Mouse (Mus musculus): ENCODE measurements around the gene Pld1. TPM values are rescaled to one million over a fixed set of nuclear protein-coding genes. Genes with fewer than 3 reads are reported as not detected.

The Pld1 gene
- polyA plus RNA-seq, 1 experiment from 2014 or later, result 8.9 TPM

DNA sequence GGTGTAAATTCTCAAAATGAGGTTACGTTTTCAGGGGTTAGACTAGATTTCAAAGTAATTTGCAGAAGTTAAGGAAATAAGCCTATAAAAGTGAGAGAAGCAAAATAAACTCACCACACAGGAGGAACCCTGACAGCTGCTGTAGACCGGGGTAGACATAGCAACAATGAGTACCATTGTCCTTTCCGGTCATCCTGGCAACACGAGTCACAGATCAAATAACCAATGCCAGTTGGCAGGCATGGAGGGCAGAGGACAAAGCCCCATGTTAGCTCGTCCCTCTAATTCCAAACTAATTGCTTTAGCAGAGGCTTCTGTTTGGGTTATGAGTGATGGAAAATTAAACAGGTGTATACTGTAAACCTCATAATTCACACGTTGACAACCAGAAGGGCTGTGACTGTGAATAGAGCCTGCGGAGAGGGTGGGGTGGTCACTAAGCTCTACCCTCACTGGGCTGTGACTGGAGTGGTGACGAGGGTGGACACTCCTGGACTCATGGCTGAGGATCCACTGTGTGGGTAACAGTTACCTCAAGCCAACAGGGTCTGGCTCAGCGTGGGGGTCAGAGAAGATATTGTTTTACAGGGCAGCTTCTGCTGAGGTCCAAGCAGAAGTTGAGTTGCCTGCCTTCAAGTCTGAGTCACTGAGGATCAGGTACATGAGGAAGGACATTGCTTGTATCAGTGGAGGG is 39.7 kb downstream of the Pld1 start:
- 61% methylated on average over 9 of the region's 9 CpGs for WGBS
- no peak overlapping the region for H3K9ac ChIP-seq
- ATAC-seq (ENCODE audit: insufficient number of reproducible peaks, low FRiP score, low TSS enrichment, low read depth), result no peak

DNA sequence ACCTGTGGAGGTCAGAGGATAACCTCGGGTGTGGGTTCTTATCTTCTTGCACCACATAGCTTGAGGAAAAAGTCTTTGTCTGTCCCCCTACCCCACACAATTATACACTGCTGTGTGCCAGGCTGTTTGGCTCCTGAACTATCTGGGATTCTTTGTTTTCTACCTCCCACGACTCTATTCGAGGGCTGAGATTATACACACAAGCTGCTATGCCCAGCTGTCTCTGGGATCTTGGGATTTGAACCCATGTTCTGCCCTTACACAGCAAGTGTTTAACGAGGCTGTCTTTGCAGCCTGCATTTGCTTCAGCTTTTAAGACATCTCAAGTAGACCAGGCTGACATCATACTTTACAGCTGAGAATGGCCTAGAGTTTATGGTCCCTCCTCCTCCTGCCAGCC is 43.1 kb downstream of the Pld1 start:
- 63% methylated on average over 4 of the region's 4 CpGs for WGBS
- ATAC-seq (ENCODE audit: insufficient number of reproducible peaks, low FRiP score, low TSS enrichment, low read depth), result no peak
- Histone ChIP-seq H3K4me1 (peaks cover 17% of the 10 kb centered on the region; the same call in 1 of the 2 replicates), H3K9ac (no peak overlapping the region), H3K9me3 (no peaks in the 10 kb centered on the region), H3K27ac (no peak overlapping the region), H3K4me2 (no peak overlapping the region), H3K4me3 (no peak overlapping the region), H3K36me3 (no peaks in the 10 kb centered on the region), H3K27me3 (no peaks in the 10 kb centered on the region)

More for the DNA sequence above, 39.7 kb downstream of the Pld1 start:
- H3K4me3 ChIP-seq, result no peak overlapping the region
- H3K27me3 ChIP-seq, result no peaks in the 10 kb centered on the region
- H3K9me3 ChIP-seq, result no peaks in the 10 kb centered on the region
- H3K36me3 ChIP-seq, result no peaks in the 10 kb centered on the region
- no peak overlapping the region for H3K27ac ChIP-seq
- peaks cover 6% of the 10 kb centered on the region; the same call in 1 of the 2 replicates for H3K4me1 ChIP-seq
- H3K4me2 ChIP-seq, result no peak overlapping the region

DNA sequence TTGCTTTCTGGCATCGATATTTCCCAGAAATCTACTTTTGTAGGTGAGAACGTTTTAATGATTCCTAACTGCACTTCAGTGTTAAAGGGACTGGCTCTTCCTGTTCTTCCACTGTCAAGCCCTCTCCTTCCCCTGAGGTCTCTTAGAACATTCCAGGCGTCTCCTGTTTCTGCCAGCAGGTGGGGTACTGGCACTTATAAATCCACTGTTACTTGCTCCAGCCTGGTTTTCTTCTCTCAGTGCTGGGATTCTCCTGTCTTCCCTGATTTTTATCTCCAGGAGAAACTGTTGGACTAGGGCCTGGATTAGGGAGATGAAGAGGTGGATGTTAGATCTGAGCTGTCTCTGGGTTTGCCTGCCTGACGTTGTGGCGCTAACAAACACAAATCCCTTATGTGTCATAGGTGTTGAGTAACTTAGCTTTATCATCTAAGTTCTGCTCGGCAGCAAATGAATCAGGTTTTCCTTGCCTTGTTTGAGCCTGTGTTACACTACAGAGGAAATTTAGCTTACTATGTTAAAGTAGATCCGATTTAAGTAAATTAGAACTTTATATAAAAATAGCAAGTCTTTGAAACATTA is 44.0 kb downstream of the Pld1 start:
- no peaks in the 10 kb centered on the region for H3K9me3 ChIP-seq
- peak; percentile 55; the same call in 1 of the 2 replicates for ATAC-seq (ENCODE audit: insufficient number of reproducible peaks, low FRiP score, low TSS enrichment, low read depth)
- 35% methylated on average over 7 of the region's 7 CpGs for WGBS
- H3K4me3 ChIP-seq, result no peak overlapping the region
- no peaks in the 10 kb centered on the region for H3K36me3 ChIP-seq
- H3K4me1 ChIP-seq, result peaks cover 17% of the 10 kb centered on the region; the same call in 1 of the 2 replicates
- no peak overlapping the region for H3K27ac ChIP-seq
- H3K9ac ChIP-seq, result no peak overlapping the region
- H3K27me3 ChIP-seq, result no peaks in the 10 kb centered on the region
- H3K4me2 ChIP-seq, result no peak overlapping the region

DNA sequence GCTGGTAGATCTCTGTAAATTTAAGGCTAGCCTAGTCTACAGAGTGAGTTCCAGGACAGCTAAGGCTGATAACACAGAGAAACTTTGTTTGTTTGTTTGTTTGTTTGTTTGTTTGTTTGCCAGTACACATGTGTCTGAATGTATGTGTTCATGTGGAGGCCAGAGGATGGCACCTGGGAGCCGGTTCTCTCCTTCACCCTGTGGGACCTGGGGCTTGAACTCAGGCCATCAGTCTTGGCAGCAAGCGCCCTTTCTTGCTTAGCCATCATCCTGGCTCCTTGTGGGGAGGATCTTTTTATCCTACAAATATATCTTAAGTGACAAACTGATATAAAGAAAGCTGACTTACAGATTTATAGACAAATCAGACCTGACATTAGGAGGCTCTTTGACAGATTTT is 44.8 kb downstream of the Pld1 start:
- Histone ChIP-seq H3K4me3 (no peak overlapping the region), H3K27me3 (no peaks in the 10 kb centered on the region), H3K9me3 (no peaks in the 10 kb centered on the region), H3K9ac (no peak overlapping the region), H3K27ac (no peak overlapping the region), H3K4me2 (no peak overlapping the region), H3K36me3 (no peaks in the 10 kb centered on the region), H3K4me1 (peaks cover 25% of the 10 kb centered on the region)
- WGBS, result 83% methylated on average over 2 of the region's 2 CpGs
- no peak for ATAC-seq (ENCODE audit: insufficient number of reproducible peaks, low FRiP score, low TSS enrichment, low read depth)

DNA sequence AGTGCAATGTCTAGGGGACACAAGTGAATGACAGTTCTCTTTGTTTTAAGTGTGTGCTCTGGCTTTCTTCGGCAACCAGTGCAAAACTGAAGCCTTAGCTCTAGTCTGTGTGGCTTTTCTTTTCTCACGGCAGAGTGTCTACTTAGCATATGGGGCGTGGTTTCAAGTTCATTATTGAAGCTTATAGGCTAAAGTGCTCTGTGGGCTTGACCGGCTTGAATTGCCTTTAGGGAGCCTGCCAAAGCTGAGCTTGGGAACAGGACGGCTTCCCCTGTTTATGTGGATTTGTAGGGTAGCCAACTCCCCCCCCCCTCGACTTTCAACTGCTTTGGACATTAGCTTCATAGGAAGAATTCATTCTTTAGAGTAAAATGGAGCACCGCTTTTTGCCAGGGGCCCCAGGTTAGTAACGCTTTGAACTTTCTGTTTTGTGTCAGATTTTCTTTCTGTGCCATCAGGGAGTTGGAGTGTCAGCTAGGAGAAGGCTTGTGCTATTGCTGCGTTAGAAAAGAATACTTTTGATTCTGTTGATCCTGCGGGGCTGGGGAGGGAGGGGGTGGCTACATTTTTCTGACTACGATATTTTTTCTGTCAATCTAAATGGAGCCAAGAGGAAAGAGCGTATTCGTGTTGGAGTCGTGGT is 45.6 kb downstream of the Pld1 start:
- Histone ChIP-seq H3K4me2 (peak overlapping the region; percentile 46), H3K4me1 (peaks cover 27% of the 10 kb centered on the region), H3K9ac (no peak overlapping the region)

DNA sequence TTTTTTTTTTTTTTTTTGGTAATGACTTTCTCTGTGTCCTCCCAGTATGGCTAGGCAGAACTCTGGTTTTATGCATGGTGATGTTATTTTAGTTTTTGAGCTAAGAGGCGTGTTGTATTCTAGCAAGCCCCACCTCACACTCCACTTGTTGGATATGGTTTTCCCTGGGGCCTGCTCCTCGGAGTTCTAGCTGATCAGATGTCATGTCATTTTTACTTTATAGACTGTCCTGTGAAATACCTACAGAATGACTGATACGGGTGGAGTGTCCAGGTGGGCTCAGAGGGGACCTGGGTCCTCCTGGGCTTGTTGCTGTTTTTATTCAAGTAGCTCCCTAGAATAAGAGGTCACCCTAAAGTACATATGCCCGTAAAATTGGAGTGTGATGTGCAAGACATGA is 46.1 kb downstream of the Pld1 start:
- no peak for ATAC-seq (ENCODE audit: insufficient number of reproducible peaks, low FRiP score, low TSS enrichment, low read depth)
- WGBS, result 23% methylated on average over 4 of the region's 4 CpGs
- H3K4me2 ChIP-seq, result peak overlapping the region; percentile 46
- H3K36me3 ChIP-seq, result no peaks in the 10 kb centered on the region
- H3K9me3 ChIP-seq, result no peaks in the 10 kb centered on the region
- no peak overlapping the region for H3K9ac ChIP-seq
- H3K27me3 ChIP-seq, result no peaks in the 10 kb centered on the region
- peak overlapping the region; percentile 48 for H3K27ac ChIP-seq
- H3K4me3 ChIP-seq, result peak overlapping the region; percentile 29
- H3K4me1 ChIP-seq, result peaks cover 27% of the 10 kb centered on the region

More for the DNA sequence above, 45.6 kb downstream of the Pld1 start:
- Histone ChIP-seq H3K27ac (peak overlapping the region; percentile 48), H3K9me3 (no peaks in the 10 kb centered on the region), H3K4me3 (peak overlapping the region; percentile 29), H3K36me3 (no peaks in the 10 kb centered on the region), H3K27me3 (no peaks in the 10 kb centered on the region)
- peak; percentile 86 for ATAC-seq (ENCODE audit: insufficient number of reproducible peaks, low FRiP score, low TSS enrichment, low read depth)
- 5% methylated on average over 14 of the region's 14 CpGs for WGBS

DNA sequence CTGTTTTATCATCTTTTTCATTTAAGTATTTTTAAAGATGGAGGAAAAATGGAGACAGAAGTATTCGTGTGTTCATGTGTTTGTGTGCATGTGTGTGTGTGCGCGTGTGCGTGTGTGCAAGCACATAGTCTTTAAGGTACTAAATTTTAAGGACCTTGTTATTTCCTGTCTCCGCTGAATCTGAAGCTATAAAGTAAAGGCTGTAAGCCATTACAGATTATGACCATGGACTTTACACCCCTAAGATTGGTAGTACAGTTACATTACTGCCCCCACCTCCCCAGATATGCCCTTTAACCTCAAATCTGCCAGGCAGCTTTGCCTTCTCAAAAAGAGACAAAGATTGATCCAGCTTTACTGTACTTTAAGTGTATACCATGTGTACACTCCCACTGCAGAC is 46.8 kb downstream of the Pld1 start:
- ATAC-seq (ENCODE audit: insufficient number of reproducible peaks, low FRiP score, low TSS enrichment, low read depth), result no peak
- Histone ChIP-seq H3K36me3 (no peaks in the 10 kb centered on the region), H3K27ac (no peak overlapping the region), H3K9me3 (no peaks in the 10 kb centered on the region), H3K9ac (no peak overlapping the region), H3K4me2 (0 out of 2 replicates have a peak overlapping the region, but pooled peaks have one; percentile 46), H3K4me1 (peaks cover 27% of the 10 kb centered on the region), H3K4me3 (no peak overlapping the region), H3K27me3 (no peaks in the 10 kb centered on the region)
- 72% methylated on average over 5 of the region's 5 CpGs for WGBS

DNA sequence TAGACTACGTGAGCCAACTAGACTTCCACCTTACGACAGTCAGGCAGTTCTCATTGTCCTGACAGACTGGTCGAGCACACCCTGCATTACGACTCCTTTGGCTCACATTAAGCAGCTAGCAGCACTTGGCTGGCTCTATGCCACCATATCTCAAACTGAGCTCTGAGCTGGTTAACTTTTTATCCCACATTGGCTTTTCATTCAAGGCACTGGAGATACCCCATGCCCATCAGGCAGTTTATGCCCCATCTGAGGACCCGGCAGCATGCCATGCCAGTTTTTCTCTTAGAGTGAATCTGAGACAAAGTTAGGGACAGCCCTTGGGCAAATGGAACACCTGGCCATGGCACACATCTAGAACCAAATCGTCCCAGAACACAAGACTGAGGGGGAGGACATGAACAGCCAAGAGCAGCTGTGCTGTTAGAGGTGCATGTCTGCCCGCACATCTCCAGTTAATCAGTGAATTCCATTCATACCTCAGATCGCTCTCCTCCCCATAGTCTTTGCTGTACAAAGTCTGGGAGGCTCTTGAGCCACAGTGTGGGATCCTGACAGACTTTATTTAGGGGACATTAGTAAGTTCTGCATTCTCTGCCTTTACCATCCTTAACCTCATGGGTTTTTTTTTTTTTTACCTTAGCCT is 49.5 kb downstream of the Pld1 start:
- no peak overlapping the region for H3K4me3 ChIP-seq
- 44% methylated on average over 8 of the region's 8 CpGs for WGBS
- peaks cover 23% of the 10 kb centered on the region for H3K4me1 ChIP-seq
- no peaks in the 10 kb centered on the region for H3K36me3 ChIP-seq
- H3K9ac ChIP-seq, result no peak overlapping the region
- ATAC-seq (ENCODE audit: insufficient number of reproducible peaks, low FRiP score, low TSS enrichment, low read depth), result no peak
- no peaks in the 10 kb centered on the region for H3K9me3 ChIP-seq
- no peaks in the 10 kb centered on the region for H3K27me3 ChIP-seq
- no peak overlapping the region; the same call in 1 of the 2 replicates for H3K27ac ChIP-seq
- no peak overlapping the region for H3K4me2 ChIP-seq

DNA sequence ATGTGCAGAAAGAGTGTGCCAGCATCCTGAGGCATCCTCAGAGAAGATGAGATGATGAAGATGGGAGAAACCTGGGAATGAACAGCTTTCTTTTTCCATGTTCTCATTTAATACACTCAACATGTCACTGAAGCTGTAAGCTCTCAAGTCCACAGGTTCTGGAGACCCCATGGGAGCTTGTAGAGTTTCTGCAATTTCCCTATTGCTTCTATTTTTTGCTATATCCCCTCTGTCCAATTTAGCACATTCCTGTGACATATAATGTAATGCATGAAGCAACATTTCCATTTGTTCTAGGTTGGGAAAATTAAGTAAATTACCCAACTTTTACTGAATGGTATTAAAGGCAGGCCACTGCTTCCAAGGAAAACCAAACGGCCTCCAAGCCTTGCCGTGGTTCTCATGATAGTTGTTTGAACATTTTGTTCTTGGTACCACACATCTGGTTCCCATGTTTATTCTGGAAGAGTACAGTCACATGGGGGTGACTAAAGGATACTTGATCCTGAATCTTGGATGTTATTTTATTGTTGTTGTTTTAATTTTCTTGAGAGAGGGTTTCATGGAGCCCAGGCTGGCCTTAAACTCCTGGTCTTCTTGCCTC is 52.7 kb downstream of the Pld1 start:
- Histone ChIP-seq H3K27me3 (no peaks in the 10 kb centered on the region), H3K4me2 (no peak overlapping the region), H3K4me3 (no peak overlapping the region), H3K9ac (no peak overlapping the region), H3K4me1 (peaks cover 10% of the 10 kb centered on the region), H3K36me3 (no peaks in the 10 kb centered on the region), H3K9me3 (no peaks in the 10 kb centered on the region), H3K27ac (no peak overlapping the region)
- ATAC-seq (ENCODE audit: insufficient number of reproducible peaks, low FRiP score, low TSS enrichment, low read depth), result peak; percentile 63; the same call in 1 of the 2 replicates
- 49% methylated on average over 2 of the region's 2 CpGs for WGBS

DNA sequence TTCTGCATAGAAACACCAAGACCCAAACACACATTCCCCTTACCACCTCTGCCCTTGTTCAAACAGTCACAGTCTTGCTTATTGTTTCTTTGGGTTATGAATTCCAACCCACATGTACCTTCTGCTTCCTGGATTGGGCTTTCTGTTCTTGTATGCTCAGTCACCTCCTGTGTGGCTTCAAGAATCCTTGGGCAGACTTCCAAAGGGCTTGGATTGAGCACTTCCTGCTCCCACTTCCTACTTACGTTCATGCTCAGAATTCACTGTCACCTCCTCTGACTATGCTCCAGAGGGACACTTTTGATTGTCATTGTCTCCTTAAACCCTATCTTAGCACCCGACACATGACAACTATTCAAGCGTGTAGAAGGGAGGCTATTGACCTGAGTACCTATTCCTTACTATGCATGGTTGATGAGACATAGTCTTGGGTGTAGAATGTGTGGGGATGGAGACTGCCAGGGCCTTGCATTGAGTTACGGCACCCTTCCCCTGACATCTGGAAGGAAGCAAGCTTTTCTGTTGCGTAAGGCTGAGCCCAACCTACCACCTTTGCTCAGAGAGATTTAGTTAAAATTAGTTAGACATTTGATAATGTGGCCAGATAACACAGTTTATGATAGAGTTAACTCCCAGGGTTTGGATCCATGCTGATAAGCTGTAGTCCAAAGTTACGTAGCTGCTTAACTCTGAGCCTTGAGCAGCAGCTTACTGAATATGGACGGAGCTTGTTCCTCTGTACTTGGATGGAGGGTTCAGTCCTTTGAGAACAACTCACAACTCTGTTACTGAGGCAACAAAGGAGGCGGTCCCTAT is 55.9 kb downstream of the Pld1 start:
- WGBS, result 87% methylated on average over 8 of the region's 8 CpGs
- H3K4me2 ChIP-seq, result no peak overlapping the region
- H3K36me3 ChIP-seq, result no peaks in the 10 kb centered on the region
- H3K4me3 ChIP-seq, result no peak overlapping the region
- no peak overlapping the region for H3K9ac ChIP-seq
- no peak for ATAC-seq (ENCODE audit: insufficient number of reproducible peaks, low FRiP score, low TSS enrichment, low read depth)
- no peak overlapping the region for H3K27ac ChIP-seq
- H3K4me1 ChIP-seq, result no peaks in the 10 kb centered on the region
- no peaks in the 10 kb centered on the region for H3K9me3 ChIP-seq
- H3K27me3 ChIP-seq, result no peaks in the 10 kb centered on the region

DNA sequence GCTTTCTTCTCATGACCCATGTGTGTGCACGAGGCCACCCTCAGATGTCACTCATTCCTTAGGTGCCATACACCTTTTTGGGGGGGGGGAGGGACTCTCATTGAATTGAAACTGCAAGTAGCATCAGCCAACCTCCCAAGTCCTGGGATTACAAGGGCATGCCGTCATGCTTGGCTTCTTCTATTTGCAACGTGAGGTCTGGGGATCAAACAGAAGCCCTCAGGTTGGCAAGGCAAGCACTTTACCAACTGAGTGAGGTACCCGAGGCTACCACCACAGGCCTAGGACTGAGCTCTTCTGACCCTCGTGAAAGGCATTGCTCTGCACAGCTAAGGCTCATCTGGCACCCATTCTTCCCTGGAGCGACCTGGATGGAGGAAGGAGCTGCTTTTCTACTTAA is 65.8 kb downstream of the Pld1 start:
- H3K9me3 ChIP-seq, result no peaks in the 10 kb centered on the region
- H3K36me3 ChIP-seq, result no peaks in the 10 kb centered on the region
- WGBS, result 76% methylated on average over 6 of the region's 6 CpGs
- no peaks in the 10 kb centered on the region for H3K4me1 ChIP-seq
- no peak overlapping the region for H3K9ac ChIP-seq
- ATAC-seq (ENCODE audit: insufficient number of reproducible peaks, low FRiP score, low TSS enrichment, low read depth), result no peak
- H3K4me2 ChIP-seq, result no peak overlapping the region
- no peaks in the 10 kb centered on the region for H3K27me3 ChIP-seq
- H3K27ac ChIP-seq, result no peak overlapping the region
- H3K4me3 ChIP-seq, result no peak overlapping the region

All from limb, embryonic 15.5 days (tissue).